Mouse (Mus musculus): ENCODE data around the gene Msi2.

- no peak for TF ChIP-seq GATA1 (IDR thresholded peaks at IDR 0.05; ENCODE audit: borderline replicate concordance, low read length)
- TF ChIP-seq FLI1 (IDR thresholded peaks at IDR 0.05; ENCODE audit: low read length) = no peak
Observed at GRCm38 (mm10) chr11:88577076-88577475, 141.2 kb downstream of the Msi2 start.
